Mouse (Mus musculus): ENCODE measurements at regions not wholly inside any gene's neighbourhood (a gene's known extent, or its start where the extent isn't known, plus 50 kb on each side); places are given as distances from the start of the nearest gene placed in this dataset.

DNA sequence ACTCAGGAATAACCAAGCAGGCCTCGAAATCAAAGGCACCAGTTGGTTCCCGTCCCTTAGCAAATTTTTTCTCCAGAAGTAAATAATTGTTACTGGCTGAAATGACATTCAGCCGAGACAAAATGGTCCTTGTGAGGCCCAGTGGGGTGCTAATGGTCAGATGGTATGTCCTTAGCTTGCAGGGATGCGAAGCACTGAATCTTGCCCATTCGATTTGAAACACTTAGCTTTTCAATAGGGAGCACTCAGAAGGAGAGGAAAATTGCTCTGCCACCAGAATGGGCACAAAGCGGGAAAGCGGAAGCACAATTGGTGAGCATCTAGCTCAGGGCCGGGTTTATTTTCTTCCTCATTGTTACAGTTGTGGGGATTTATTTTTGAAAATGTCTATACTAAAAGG is 262.1 kb downstream of the Rnf144a start:
- TF ChIP-seq CTCF (IDR thresholded peaks at IDR 0.05) (no peak), POLR2A (IDR thresholded peaks at IDR 0.05; ENCODE audit: insufficient read depth, low read depth, low read length) (no peak)
